Mouse (Mus musculus): ENCODE measurements at regions not wholly inside any gene's neighbourhood (a gene's known extent, or its start where the extent isn't known, plus 50 kb on each side); places are given as distances from the start of the nearest gene placed in this dataset.

DNA sequence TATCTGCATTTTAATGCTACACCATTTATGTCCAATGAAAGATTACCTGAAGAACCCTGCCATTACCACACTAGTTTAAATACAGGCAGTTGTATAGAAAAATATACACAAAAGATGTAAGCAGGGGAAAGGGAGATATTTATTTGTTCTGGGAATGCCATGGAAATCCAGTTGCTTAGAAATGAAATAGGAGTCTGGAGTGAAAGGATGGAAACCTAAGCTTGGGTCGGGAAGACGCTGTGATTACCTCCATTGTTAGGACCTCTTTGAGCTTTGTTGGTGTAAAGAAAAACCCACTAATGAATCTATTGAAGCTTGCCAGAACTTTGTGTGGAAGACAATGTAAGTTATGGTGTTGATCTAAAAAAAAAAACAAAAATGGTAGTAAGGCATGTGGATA, 341.3 kb upstream of the Tmem161b start:
- ATAC-seq = no peak

DNA sequence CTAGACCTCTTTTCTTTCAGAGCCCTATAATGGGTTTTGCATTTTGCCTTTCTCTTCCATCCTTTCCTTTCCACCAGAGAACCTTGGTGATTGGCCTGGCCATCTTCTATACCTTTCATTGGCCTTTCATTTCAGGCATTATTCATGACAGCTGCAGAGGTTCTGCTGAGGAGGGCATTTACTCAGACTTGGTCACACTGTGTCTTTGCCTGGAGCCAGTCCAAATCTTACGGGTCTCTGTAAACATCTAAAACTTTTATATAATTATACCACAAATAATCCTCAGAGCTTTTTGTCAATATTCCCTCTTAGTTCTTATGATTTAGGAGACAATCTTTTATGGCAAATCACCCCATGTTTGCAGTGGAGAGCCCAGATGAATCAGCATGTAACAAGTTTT, 339.3 kb upstream of the Tmem161b start:
- ATAC-seq = no peak

DNA sequence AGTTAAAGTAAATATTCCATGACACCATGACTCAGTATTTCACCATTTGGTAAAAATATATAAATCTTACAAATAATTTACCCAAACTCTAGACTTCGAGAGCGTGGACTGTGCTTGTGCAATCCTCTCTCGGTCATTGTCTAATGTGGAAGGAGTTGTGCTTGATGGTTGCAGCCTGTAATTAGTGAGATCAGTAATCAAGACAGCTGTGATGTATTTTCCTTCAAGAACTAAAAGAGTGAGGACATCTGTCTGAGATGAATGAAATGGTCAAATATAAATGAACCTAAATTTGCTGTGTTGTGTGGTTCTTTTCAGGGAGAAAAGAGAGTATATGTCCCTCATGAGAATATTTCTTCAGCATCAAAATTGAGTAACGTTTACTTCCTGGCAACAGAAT, 338.3 kb upstream of the Tmem161b start:
- ATAC-seq = no peak

DNA sequence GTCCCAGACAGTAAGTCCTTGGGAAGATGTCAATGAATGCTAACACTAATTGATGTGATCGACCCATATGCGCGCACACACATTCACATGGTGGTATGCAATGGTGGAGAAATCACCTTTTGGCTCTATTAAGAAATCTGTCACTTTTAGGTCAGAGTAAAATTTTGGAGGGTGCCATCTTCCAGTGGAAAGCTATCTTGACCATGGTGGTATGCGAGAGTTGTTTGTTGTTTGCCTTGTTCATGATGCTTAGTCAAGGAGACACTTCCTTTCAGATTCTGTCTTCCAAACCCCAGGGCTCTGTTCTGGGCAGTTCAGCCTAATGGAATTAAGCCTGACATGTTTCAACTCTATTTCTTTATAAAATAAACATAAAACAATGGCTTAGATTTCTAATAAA, 337.9 kb upstream of the Tmem161b start:
- ATAC-seq = no peak

DNA sequence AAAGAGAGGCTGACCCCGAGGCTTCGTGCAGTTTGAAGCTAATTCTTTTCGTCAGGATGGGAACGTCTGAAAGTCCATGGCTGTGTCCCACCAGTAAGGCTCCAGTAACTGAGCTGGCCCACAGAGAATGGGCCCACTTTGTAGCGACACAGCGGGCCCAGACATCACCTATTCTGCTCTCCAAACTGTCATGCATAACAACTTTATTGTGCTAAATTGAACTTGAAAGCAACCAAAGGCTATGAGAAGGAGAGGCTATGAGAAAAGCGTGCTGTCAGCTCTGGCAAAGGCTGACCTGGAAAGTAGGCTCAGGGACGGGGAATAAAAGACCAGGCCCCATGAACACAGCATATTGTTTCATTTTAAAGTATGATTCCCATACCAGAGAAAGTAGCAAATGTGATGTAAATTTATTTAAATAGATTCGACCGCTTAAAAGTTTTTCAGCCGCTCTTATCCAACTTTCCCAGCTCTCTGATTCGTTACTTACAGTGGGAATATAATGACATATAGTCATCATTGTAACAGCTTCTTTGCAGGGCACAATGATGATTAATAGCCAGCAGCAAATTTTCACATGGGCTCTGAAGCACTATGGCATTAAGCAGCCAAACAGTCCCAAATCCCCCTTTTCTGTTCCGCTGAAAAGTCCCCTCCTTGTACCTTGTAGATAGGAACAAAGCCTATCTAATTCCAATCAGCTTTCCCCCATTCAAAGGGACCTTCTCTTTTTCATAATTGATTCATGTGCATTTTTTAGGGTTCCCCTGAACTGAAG, 337.1 kb upstream of the Tmem161b start:
- ATAC-seq = no peak

DNA sequence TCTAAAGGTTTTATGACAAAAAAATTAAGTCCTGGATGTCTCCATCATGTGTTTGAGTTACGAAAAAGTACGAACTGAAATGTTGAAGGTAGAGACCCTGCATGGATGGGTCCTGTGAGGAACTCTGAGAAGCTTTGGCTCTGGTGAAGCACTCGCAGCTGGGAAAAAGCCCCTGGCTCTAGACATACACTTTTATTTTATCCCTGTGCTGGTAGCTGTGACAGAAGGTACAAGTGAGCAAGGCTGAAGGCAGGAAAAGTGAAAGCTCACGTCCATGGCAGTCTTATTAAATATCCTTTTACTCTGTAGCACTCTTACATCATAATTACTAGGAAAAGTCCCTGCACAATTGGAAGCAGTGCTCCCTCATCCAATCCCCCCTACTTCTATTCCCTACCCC, 336.4 kb upstream of the Tmem161b start:
- no peak for ATAC-seq

DNA sequence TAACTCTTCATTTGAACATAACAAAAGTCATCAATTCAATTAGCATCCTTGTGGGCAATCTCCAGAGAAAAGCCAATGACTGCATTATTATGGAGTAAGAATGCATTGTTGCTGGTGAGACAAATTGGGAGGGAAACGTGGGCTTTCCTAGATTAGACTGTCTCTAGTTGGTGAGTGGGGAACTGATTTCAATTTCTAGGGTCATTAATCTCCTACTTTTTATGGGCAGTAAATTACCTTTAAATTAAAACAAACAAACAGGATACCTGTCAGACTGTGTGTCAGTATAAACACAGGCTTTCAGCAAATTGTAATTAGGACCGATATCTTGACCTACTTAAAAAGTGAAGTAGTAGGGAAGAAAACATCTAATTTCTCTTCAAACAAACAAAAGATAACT, 307.4 kb upstream of the Tmem161b start:
- ATAC-seq = no peak

DNA sequence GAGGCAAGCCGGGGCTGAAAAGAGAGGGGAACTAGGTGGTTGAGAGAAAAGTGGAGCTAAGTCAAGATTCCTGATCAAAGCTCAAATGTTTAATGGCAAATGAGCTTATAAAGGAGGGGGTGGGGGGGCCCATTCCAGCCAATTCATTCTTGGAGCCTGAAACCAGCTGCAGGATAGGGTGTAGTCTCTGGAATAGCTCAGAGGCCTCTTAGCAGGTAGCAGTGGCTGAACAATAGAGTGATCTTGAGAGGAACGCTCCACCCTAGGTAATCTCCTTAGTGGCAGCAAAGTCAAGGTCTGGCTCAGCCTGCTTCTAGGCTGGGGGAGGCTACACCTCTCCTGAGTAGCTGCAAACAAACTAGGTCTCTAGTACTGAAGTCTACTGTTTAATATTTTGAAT, 289.3 kb upstream of the Tmem161b start:
- no peak for ATAC-seq

DNA sequence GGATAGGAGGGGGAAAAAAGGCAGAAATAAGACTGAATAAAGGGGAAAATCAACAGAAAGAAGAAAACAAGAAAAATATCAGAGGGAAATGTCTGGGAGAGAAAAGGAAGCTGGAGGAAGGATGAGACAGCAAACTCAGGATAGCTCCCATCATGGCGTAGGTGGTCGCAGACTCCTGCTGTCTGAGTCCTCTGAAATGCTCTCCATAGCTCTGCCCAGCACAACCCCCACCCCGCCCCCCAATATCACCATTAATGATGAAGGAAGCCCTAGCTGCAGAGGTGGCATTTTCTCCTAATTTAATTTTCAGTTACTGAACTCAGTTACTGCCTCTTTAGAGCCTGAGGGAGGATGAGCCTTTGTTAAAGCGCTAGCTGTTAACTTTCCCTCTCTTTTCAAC, 275.6 kb upstream of the Tmem161b start:
- ATAC-seq = no peak

DNA sequence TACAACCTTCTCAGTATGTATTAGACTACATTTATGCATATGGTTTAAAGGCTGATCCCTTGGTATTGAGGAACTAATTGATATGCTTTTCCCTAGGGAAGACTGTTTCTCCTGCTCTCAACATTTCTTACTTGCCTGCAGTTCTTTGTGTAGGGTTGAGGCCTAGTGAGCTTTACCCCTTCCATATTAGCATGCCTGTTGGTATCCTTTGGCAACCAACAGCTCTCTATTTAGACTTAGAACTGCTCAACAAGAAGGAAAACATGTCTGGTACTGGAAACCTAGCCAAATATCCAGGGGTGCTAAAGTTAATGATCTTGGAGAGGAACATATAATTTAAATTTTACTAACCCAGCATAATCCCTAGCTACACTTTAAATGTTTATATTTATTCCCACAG, 270.9 kb upstream of the Tmem161b start:
- no peak for ATAC-seq

DNA sequence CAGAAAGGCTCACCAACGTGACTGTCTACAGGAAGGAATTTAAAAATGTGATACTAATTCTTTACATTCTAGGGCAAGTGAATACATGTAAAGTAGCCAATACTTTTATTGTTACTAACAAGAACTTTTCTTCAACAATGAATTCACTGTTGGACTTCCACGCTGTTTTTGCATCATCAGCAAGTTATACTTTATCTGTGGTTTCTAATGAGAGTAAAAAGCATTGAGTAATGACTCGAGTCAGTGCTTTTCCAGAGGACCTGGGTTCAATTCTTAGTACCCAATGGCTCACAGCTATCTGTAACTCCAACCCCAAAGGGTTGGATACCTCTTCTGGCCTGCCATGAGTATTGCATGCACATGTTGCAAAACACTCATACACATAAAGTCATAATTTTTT, 270.3 kb upstream of the Tmem161b start:
- ATAC-seq = no peak

DNA sequence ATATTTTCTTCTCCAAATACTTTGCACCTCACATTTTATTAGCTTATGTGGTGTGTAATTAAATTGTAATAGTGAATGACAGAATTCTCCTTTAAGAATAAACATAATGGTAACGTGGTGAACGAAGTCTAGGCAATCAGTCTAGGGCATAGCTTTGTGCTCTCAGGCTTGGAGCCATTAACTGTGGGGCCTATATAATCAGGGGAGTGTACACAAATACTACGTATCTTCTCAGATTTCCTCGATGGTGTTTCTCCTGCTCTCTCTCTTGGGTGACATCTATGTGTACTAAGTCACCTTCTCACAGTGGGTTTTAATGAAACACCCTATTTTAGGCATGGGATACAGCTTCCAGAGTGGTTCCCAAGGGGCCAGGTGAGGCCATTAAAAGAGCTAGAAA, 269.7 kb upstream of the Tmem161b start:
- no peak for ATAC-seq

DNA sequence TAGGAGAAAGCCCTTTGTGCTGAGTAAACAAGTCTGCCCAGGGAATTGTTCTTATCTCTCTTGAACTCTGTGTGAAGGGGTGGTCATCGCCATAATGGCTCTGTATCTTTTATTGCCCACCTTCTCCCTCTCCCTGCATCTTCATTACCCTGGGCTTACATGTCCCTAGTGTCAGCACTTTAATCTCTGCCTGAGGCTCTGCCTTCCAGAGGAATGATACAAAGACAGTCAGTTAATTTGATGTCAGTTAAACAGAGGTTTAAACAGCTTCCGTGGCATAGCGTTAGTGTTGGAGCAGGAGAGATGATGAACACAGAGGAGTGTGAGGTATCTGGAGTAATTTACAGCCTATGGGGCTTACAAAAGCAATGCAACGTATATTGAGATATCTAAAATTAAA, 269.2 kb upstream of the Tmem161b start:
- ATAC-seq = no peak

DNA sequence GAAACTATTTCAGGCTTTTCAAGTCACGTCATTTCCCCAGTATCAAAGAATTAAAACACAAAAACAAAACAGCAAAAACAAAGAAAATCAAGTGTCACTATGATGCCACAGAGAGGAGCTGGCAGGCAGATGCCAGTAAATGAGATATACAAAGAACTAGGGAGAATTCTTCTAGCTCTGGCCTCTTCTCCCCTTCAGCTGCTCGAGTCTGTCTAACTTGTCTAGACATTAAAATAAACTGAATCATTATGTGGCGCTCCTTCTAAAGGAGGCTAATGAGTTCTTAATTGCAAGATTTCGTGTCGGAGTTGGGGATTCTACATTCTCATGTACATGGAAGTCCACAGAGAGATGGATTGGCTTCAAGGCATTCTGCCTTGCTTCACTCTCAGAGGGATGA, 266.4 kb upstream of the Tmem161b start:
- ATAC-seq = no peak

DNA sequence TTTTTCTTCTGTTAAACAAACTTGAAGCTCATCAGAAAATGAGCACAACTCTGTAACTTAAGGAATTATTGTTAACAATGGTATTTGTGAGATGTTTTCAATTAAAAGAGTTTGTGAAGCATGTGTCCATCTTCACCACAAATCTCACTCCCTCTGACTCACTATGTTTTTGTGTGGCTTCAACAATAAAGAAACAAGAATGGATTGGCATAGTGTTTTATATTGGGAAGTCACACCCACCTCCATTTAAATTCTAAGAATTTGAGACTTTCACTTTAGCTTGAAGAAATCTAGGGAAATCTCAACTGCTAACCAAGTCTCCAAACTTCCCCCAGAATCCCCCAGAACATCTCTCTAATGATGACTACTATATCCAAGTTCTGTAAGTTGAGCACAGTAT, 243.6 kb upstream of the Tmem161b start:
- no peak for ATAC-seq

DNA sequence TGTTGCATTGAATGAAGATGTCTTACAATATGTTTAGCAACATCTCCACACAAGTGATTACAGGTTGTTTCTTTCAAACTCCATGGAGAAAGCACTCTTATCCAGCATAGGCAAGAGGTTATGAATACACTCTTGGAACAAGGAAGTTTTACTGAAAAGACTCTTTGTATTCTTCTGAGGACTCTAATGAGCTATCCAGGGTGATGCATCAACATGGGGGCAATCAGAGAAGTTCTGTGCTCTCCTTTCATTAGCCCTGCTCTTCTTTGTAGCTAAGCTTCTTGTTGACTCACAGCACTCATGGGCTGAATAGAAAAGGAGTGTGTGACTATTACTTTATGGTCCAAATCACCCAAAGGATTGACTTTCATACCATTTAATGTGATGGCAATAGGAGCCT, 242.6 kb upstream of the Tmem161b start:
- no peak for ATAC-seq

DNA sequence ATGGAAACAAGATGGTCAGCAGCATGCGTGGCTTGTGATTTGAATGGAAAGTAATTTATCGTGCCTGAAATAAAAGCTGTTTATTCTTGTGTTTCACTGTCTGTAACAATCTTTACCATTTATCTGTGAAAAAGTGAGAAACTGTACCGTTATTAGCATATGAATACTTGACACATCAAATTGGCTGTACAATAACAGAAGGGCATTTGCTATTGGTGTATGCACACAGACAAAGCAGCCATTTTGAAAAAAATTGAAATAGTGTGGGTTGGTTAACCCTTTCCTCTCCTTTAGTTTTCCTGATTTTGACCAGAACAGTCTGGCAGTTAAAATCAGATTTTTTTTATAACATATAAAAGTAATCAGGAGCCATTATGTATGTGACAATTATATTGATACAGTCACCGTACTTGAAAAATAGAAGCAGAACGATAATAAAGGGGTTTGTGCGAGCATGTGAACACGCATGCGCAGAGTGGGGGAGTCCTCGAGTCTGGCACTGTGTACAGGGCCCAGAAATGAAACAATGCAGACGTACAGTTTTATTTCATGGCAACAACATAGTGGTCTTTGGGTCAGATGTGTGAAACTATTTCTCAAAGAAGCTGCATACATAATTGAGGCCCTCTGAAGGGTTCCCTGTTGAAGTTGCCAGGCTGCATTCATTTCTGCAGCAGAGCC, 237.3 kb upstream of the Tmem161b start:
- no peak for ATAC-seq

DNA sequence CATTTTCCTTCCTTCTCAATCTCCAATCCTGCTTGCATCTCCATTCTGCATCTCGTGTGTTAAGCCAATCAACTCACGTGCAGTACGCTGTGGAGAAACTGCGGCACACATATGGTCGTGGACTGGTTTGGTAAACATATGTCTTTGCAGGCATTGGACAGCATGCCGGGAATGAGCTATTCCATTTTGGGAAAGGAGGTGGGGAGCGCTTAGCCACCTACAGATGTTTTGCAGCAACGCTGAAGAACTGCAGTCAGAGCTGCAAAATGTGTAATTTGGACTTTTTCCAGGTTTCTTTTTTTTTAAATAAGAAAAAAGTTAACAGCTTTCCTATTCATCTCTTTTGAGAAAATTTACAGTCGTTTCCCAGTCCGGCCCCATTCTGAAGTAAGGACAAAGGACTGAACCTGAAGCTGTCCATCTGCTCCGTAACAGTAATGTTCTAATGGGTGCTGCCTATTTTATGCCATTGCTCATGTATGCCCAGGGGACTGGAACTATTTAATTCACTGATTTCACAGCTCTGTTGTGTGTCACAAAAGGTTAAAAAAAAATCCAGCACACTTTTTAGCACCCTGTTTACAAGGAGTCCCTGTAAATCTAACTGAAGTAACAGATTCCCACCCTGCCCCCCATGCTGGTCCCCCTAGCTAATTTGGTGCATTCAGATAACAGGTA, 234.2 kb upstream of the Tmem161b start:
- no peak for ATAC-seq

DNA sequence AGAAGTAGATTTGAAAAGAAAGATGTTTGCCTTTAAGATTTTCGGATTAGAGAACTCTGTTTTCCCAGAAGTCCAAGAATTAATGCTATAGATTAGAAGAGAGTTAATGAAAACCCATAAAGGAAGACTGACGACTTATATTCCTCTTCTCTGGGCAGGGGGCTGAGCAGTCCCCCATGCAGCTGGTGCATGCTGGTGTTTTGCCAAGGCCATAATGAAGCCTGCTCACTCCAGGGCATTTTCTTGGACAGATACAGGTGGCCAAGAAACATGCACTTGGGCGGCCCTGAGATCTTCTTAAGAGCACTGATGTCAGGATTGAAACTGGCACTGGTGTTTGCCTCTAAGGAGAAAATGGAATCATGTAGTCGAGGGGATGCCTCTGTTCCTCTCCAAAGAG, 233.6 kb upstream of the Tmem161b start:
- ATAC-seq = no peak

DNA sequence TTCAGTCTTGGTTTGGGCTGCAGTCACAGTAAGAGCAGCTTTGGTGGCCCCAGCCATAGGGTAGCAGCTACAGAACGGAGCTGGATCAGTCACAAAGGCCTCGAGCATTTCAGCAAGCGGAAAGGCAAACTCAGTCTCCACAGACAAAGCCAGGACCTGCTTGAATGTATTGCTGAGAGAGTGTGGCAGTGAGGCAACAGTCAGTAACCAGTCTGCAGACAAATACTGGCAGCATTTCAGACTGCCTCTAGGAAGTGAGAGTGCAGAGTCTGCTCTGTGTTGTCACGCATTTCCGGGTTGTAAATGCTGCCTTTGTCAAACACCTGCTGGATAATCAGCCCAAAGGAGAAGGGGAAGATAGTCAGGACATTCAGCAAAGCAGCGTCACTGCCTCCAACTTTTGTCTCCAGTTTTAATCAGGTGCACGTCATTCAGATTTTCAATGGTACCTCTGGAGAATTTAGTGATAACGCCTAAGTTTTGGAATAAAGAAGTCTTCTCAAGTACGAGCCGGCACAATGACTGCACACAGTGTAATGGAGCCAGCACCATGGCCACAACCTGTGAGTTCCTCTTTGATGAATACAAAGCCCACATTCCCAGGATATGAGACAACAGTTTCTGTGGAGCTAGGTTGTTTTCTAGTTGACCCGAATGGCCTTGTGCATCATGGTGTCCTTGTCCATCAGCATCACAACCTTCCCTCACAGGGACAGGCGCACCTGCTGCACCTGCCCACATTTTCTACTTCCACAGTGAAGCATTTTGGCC, 224.3 kb upstream of the Tmem161b start:
- ATAC-seq = no peak

DNA sequence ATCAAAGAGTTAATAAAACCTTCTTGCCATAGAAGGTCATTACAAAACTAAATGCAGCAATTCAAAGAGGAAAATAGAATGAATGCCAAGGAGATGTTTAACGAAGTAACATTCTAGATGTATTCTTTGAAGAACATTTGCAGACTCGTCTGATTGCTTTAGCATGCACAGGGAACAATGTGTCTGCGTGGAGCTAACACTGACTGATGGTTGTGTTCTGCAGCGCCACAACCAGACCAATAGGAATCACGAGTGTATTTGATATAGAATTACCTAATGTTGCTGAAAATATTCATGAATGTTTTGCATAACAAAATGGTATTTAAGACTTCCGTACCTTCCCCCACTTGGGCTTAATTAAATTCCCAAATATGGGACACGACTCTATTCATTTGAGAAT, 200.3 kb upstream of the Tmem161b start:
- no peak for ATAC-seq

DNA sequence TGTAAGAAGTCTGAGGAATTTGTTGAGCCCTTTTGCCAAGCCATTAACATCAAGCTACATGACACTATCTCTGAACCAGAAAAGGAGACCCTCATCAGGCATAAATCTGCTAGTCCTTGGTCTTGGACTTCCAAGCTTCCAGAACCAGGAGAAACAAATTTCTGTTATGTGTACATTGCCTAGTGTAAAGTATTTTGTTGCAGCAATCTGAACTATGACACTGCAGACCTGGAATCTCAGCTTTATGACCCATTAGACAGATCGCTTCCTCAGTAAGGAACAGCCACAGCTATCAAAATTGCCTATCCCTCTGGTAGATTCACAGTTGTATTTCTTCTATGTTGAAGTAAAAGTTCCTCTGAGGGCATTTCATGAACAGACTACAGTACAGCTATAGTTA, 199.1 kb upstream of the Tmem161b start:
- ATAC-seq = no peak

DNA sequence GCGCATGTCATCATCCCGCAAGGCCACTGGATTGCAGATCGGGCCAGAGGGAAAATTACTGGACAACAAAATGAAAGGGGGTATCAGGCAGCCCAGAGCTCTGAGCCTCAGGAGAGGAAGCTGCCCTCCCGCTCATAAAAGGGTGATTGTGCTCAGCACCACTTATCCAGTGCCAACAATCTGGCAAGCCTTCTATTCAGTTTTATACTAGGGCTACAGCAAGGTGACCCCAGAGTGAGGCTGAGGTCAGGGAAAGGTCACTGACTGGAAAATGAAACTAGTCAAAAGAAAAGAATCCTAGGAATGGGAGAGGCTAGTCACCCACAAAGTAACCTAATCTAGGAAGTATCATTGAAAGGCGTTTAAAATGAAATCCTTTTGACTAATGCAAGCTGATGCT, 198.5 kb upstream of the Tmem161b start:
- ATAC-seq = no peak
